Mouse (Mus musculus): Measurements from ENCODE around the gene Hist1h4j.
"Not testable (repeated sequence)": the region's sequence is repeated elsewhere in the genome, so short reads cannot be mapped to it uniquely, and the experiment has no call there.

Hist1h4j gene

DNA sequence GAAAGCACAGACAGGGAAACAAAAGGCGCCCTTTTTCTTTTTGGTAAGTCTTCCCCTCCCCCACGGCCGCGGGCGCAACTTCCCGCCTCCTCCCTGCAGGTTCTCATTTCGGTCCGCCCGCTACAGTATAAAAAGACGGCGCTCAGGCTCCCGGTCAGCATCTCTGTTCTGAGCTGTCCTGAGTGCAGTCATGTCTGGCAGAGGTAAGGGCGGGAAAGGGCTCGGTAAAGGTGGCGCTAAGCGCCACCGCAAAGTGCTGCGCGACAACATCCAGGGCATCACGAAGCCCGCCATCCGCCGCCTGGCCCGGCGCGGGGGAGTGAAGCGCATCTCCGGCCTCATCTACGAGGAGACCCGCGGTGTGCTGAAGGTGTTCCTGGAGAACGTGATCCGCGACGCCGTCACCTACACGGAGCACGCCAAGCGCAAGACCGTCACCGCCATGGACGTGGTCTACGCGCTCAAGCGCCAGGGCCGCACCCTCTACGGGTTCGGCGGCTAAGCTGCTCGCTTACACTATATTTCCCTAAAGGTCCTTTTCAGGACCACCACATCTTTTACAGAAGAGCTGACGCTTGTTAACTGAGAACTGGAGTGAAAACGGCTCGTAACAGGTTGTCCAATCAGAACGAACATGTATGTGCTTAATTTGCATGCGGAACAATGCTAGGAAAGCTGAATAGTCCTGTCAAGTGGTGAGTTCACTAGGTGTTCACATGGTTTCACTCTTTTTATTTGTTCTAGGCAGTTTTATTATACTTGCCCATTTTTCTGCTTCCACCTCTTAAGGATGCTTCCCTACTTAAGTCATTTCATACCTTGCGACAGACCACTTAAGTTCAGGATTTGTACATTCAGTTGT is at the start of gene Hist1h4j:
TSS of gene Hist1h4j (plus strand) at position 159 of the 862 bp plus-strand sequence.
- peak; percentile 67 for DNase-seq (ENCODE audit: low spot score)

DNA sequence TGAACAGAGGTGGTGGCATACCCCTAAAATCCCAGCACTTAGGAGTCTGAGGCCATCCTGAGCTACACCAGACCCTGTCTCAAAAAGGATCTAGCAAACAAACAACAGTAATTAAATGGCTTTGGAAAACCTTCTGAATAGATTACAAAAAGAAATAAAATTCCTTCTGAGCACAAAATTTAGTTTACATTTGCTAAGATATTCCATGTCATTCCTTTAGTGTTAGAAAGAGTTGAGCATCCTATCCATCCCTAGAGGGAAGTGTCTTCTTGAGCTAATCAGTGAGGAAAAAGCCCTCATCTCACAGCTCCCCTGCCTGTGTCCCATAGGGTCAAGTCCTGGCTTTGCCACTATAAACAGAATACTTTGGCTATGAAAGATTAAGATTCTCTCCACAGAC is 37.1 kb upstream of the Hist1h4j start, which contains the start of gene Olfr1359:
TSS of gene Olfr1359 (plus strand) at position 301 of the 400 bp plus-strand sequence.
- DNase-seq (ENCODE audit: low spot score): no peak

DNA sequence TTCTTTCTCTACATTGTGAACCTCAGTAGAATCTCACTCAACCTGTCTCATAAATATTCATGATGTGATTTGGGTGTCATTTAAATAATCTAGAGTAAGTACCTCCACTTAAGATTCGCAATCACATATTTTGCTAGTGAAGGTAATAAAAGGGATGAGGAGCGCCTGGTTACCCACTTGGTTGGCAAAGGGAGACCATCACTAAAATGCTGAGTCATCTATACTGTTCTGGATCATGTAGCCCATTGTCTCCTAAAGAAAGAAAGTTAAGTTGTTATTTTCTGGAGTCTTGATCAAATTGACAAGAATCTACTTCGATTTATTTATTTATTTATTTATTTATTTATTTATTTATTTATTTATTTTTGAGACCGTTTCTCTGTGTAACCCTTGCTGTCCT is 28.2 kb upstream of the Hist1h4j start:
- DNase-seq (ENCODE audit: low spot score): no peak

DNA sequence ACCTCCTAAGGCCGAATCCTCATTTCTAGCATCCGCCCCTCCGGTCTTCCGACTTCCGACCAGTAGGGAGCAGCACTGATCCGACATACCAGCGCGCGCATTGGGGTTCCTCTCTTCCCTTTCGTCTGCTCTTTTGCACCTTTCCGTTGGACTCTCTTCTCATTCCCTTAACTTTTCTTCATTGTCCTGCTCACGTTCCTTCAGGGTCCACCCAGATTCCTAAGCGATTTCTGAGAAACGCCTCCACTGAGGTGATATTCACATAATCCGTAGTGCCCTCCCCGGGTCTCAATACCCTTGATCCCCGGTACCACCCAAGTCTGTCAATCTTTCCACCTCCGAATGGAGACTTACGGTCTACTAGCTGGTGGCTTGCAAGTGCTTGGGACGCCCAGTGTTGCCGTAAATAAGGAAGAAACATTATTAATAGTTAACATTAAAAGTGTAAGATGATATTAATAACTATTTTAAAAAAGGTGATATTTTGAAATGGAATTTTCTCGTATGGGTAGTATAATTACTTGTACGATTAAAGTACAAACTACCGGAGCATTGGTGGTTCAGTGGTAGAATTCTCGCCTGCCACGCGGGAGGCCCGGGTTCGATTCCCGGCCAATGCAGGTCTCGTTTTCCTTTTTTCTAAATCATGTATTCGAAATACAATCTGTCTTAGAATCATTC is 24.7 kb upstream of the Hist1h4j start:
- peak; percentile 65 for DNase-seq (ENCODE audit: low spot score)

DNA sequence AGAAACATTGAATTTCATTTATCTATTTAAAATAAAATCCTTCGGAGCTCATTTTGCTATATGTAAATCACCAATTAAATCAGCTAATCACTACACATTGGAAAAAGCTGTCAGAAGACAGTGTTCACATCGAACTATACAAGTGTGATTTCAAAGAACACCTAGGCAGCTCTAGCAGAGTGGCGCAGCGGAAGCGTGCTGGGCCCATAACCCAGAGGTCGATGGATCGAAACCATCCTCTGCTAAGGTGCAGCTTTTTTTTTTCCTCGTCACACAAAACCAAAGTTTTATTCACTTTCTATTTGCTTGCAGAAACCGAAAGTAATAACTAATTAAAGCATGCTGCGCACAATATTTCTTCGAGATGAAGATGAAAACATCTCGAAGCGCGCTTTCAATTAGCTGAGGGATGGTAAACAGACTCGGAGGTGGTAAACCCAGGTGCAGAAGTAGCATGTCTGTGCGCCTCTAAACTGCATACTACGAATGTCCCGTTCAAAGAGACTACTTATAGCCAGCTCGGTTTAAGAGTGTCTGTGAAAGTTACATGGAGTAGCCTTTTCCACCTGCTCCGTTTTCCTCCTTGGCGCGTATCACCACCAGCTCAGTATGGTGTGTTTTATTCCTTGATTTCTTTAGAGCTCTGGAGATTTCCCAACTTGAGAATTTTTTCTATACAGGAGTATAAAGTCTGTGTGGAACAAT is 23.9 kb upstream of the Hist1h4j start:
- peak; percentile 41 for DNase-seq (ENCODE audit: low spot score)

DNA sequence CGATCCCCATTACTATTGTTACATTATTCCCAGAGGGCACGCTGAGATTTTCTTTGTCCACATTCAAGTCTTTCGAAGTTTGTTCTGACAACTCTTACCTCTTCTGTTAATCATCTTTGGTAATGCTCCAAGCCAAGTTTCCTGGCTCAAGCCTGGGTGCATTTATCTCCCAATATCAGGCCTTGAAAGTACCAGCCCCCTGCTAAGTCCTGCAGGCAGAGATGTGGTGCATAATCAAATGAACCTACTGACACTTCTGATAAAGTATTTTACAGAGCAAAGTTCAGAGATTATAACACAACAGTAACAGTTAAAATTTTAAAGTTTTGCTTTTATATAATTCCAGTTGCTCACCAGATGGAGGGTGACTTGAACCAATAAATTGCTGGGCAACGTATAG is 23.2 kb upstream of the Hist1h4j start:
- no peak for DNase-seq (ENCODE audit: low spot score)

DNA sequence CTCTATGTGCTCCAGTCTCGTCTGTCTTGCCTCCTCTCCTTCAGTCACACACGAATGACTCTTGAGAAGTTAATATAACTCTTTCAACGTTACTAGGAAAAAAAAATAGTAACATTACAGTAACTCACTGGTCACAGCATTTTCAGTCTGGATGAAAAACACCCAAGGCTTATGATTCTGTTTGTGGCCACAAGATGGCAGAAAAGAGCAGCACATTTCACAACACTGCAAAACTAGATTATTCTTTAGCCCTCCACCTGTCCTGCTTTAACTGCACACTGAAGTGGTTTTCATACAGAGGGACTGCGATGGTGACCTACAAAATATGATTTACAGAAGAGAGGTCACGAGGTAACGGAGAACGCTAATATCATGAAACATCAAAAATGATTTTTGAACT is 20.1 kb upstream of the Hist1h4j start:
- DNase-seq (ENCODE audit: low spot score): no peak

DNA sequence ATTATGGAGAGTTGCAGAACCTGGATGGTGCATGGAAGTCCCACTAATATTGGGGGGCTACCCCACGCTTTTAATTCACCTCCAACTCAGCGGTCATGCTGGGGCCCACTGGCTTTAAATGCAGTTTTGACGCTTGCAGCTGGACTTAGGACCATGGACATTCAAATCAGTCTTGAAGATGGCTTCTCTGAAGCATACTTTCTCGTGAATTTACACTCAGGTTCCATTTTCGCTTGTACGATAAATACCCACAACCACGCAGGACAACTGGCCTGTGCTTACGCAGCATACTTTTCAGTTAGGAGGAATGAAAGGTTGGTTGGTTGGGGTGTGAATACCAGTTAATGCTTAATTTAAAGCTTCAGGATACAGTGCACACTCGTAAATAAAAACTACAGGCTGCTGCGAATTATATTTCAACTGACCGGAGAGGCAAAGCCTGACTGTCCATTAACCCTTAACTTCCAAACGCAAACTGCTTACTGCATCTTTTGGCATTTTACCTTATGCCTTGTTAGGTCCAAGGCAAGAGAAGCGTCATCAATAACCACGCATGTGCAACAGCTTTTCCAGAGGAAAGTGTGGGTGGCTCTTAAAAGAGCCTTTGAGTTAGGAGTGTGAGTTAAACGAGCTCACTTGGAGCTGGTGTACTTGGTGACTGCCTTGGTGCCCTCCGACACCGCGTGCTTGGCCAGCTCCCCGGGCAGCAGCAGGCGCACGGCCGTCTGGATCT is 19.6 kb upstream of the Hist1h4j start:
- DNase-seq (ENCODE audit: low spot score): no peak

DNA sequence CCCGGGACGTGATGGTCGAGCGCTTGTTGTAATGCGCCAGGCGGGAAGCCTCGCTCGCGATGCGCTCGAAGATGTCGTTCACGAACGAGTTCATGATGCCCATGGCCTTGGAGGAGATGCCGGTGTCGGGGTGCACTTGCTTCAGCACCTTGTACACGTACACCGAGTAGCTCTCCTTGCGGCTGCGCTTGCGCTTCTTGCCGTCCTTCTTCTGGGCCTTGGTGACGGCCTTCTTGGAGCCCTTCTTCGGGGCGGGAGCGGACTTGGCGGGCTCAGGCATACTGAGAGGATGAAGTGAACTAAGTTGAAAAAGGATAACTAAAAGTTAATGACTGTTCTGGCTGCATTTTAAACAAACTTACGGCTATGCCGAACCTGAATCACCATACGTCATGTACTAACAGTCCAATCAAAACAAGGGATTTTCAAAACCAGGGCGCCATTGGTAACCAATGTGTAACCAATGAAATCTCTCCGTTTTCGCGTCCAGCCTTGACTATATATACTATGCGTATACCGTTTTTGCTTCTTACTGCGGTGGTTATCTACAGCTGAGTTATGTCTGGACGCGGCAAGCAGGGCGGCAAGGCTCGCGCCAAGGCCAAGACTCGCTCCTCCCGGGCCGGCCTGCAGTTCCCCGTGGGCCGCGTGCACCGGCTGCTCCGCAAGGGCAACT is 18.9 kb upstream of the Hist1h4j start, which contains the start of the genes Hist1h2bl and Hist1h2ai:
TSS of gene Hist1h2bl (minus strand) at position 280 of the 676 bp plus-strand sequence.
TSS of gene Hist1h2ai (plus strand) at position 559 of the 676 bp plus-strand sequence.
- DNase-seq (ENCODE audit: low spot score): peak; percentile 77

DNA sequence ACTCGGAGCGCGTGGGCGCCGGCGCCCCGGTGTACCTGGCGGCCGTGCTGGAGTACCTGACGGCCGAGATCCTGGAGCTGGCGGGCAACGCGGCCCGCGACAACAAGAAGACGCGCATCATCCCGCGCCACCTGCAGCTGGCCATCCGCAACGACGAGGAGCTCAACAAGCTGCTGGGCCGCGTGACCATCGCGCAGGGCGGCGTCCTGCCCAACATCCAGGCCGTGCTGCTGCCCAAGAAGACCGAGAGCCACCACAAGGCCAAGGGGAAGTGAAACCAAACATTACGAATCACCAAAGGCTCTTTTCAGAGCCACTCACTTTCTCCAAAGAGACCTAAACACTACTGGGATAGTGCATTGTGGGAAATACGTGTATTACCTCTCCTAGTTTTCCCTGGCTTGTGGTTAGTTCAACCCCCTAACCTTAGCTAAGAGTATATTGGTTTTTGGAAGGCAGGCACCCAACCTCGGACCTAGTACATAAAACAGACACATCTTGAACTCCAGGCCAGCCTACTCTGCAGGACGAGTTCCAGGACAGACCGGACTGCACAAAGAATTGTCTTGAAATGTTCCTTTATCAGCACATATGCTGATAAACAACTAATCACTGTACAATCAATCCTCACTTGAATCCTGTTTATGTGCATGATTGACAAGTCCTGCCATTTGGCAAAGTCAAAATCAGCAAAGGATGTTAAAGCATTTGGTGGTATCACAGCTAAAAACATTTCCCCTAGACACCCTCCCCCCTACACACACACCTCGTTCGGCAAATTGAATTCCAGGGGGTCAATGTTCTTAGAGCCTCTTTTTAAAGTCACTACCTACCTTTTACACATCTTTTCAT is 18.1 kb upstream of the Hist1h4j start:
- DNase-seq (ENCODE audit: low spot score): not testable (repeated sequence)

DNA sequence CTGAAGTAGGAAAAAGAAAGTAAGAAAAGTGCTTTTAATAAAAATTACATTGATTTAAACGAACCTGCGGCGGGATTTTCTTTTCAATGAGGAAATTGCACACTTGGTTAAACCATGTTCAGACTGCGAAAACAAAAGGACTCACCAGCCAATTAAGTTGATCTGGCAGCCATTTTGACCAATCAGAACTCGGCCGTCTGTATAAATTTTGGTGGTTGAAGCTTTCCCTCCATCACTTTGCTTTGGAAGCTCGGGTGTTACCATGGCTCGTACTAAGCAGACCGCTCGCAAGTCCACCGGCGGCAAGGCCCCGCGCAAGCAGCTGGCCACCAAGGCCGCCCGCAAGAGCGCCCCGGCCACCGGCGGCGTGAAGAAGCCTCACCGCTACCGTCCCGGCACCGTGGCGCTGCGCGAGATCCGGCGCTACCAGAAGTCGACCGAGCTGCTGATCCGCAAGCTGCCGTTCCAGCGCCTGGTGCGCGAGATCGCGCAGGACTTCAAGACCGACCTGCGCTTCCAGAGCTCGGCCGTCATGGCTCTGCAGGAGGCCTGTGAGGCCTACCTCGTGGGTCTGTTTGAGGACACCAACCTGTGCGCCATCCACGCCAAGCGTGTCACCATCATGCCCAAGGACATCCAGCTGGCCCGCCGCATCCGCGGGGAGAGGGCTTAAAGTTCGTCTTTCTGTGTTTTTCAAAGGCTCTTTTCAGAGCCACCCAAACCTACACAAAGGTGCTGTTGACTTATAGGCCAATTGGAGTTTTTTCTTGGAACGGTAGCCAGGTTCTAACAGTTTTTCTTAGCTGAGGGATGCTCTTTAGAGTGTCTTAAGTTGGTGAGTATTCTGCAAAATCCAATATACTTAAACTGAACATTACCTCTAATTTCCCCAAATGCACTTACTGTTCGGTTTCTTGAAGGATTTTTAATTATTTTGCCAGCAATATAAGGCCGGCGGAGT is 17.2 kb upstream of the Hist1h4j start, which contains the start of gene Hist1h3h:
TSS of gene Hist1h3h (plus strand) at position 263 of the 961 bp plus-strand sequence.
- DNase-seq (ENCODE audit: low spot score): peak; percentile 76

DNA sequence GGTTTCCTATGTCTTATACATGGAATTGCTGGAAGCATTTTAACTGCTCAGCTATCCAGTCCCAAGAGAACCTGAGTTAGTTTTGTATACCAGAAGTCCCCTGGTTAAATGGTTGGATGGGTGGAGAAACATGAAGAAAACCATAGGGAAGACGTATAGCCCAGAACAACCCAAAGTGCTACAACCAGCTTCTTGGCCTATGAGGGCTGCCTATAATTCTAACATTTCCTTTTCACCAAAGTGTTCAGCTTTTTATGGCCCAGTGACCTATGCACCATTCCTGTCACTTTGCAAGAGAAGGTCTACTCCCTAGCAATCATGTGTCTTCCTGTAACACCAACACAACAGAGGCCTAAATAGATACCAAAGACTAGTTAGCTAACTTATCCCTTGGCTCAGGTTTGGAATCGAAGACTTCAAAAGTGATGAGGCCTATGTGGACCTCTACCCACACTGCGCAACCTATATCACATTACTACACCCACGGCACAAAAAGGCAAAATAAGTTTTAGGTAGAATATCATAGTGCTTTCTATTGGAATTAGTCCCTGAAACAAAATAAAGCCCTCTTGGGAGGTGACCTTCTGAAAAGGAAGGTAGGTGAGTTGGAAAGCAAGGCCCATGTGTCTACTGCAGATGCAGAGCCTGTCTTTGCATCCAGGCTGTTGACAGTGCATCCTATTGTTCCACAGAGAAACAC is 16.3 kb upstream of the Hist1h4j start:
- no peak for DNase-seq (ENCODE audit: low spot score)

DNA sequence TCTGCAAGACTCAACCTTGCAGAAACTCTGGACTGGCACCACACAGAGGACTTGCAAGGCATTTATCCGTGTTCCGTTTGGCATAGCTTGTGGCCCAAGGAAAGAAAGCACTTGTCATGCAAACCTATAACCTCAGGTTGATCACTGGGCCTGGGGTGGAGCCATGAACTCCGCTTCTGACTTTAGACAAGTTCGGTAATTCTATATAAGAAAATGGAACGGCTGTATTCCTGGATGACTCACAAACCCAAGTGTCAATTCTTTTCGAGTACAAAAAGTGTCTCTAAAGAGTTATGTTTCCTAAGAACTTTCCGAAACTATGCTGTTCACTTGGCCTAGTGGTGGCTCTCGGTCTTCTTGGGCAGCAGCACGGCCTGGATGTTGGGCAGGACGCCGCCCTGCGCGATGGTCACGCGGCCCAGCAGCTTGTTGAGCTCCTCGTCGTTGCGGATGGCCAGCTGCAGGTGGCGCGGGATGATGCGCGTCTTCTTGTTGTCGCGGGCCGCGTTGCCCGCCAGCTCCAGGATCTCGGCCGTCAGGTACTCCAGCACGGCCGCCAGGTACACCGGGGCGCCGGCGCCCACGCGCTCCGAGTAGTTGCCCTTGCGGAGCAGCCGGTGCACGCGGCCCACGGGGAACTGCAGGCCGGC is 13.6 kb upstream of the Hist1h4j start:
- DNase-seq (ENCODE audit: low spot score): not testable (repeated sequence)

DNA sequence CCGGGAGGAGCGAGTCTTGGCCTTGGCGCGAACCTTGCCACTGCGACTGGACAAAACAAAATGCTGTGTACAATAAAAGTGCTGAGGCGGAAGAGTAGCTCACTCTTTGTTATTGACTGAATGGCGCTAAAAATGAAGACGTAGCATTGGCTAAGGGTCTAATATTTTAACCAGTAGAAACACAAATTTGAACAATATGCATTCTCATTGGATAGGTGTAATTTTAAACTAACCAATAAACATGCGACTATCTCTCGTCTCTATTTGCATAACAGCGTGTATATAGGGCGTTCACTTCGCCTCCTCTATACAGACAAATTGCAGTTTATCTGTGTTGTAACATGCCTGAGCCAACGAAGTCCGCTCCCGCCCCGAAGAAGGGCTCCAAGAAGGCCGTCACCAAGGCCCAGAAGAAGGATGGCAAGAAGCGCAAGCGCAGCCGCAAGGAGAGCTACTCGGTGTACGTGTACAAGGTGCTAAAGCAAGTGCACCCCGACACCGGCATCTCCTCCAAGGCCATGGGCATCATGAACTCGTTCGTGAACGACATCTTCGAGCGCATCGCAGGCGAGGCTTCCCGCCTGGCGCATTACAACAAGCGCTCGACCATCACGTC is 13.0 kb upstream of the Hist1h4j start, which contains the start of gene Hist1h2bm:
TSS of gene Hist1h2bm (plus strand) at position 288 of the 616 bp plus-strand sequence.
- DNase-seq (ENCODE audit: low spot score): peak; percentile 55

DNA sequence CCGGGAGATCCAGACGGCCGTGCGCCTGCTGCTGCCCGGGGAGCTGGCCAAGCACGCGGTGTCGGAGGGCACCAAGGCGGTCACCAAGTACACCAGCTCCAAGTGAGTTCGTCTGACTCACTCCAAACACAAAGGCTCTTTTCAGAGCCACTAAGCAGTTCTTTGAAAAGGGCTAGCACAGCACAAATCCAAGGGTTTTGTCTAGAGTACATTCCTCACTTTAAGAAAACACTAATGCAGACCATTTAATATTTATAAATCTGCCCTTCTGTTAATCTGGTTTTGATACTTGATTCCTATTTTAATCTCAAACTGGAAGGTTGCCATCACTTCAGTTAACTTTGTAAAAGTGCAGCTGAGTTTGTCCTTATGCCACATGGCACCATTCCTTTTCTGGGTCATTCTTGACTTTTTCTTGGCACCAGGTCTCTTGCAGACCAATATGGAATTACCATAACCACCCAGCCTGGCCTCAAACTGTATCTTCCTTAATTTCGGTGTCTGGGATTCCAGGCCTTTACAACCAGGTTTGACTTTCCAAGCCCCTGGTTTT is 12.4 kb upstream of the Hist1h4j start:
- DNase-seq (ENCODE audit: low spot score): no peak

DNA sequence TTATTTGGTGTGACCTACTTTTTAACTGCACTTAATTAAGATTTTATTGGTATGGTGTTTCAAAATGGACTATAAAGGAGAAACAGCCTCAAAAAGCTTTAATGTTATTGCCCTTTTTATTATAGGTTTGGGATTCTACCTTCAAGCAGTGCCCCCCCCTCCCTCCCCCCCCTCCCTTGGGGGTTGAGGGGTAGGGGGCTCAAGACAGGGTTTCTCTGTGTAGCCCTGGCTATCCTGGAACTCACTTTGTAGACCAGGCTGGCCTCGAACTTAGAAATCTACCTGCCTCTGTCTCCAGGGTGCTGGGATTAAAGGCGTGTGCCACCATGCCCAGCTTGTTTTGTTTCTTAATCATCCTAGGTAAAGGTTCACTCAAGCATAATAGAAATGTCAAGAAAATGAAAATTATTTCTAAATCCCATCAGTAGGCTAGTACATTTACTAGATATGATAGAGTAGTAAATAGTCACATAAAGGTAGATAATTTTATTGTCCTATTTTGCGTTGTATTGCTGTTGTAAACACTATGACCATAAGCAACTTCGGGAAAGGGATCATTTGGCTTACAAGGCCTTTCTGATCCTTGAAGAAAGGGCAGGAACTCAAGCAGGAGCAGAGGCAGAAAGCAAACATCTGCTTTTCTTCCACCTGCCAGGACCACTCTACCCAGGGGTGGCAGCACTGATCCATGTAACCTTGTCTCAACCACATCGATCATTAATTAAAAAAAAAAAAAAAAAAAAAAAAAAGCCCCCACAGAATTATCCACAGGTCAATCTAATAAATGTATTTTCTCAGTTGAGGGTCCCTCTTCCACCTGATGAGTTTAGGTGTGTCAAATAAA is 11.6 kb upstream of the Hist1h4j start:
- DNase-seq (ENCODE audit: low spot score): no peak
